Mouse (Mus musculus) urinary bladder, postnatal 10 days (tissue): ENCODE results near the gene Rnf6.
A peak's percentile ranks its signal among the peaks of the same experiment; 100 is the strongest.

Experiments
- DNase-seq: peaks from one replicate; pipeline ENCODE4 v3.0.0; 2022; ENCODE audit warnings: low spot score

Rnf6 gene

DNA sequence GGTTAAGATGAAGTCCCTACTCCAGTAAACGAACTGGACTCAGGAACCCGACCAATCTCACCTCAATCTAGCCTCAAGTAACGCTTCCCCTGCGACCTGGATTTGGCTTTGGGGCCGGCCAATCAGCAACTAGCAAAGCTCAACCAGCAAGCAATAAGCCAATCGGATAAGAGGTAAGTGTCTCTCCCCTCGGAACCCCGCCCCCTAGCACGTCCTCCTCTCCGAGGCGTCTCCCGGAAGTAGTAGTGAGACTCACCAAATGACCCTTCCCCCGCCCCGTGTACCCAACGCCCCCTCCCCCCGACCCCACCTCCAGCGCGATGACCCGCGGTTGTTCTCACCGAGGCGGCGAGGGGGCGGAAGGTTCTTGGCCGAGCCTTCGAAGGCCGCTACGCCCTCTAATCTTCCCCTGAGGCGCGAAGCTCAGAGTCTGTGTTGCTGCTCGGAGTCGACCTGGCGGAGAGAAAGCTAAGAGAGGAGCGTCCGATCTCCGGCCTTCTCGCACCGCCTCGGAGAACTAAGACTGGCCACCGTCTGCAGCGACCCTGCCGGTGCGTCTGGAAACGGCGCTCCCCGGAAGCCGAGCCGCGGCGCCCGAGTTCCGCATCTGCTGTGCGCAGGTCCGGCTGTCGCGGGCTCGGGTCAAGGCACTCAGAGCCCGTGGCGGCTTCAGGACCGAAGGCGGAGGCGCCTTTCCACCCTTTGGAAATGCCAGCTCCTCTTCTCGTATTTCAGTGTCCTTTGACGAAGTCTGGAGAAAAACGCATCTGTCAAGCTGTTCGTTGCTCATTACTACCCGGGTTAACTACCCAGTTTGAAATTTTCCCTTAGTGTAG is at the start of gene Rnf6:
Gene Rnf6, minus strand, starts transcription at position 677 of the 836 bp plus-strand sequence.
- DNase-seq: peak; percentile 78

DNA sequence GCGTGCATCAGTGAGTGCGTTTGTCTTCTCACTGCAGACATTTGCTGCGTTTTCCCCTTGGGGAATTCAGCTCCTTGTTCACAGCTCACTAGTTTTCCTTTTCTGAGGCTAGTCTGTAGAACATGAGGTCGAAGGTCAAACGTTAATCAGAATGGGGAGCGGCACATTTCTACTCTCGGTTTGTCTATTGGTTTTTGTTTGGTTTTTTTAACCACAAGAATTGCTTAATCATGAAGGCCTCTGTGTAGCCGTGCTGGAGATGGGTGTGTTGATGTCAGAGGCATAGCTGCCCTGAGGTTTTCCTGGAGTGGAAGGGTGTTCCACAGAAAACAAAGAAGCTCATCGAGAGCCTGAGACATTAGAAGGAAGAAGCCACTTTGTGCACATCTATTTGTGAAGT is 49.2 kb upstream of the Rnf6 start:
- no peak for DNase-seq

DNA sequence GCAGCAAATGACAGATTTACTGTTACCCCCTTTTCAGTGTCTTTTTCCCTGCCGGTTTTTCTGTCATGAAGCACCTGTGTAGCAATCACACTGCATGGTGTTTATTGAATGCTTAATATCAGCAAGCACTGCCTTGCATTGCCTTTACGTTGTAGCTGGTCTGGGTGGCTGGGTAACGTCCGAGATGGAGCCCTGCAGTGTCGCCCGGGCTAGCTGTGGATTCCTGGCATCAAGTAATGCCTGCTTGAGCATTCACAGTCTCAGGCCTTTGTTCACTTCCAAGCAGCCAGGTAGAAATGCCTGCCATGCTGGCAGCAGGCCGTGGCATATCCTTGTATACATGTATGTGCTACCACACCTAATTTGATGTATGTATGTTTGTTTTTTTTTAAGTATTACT is 46.4 kb upstream of the Rnf6 start:
- no peak for DNase-seq

- no peak for DNase-seq
Measured at GRCm38 (mm10) chr5:146265934-146266591, 44.7 kb upstream of the Rnf6 start.

DNA sequence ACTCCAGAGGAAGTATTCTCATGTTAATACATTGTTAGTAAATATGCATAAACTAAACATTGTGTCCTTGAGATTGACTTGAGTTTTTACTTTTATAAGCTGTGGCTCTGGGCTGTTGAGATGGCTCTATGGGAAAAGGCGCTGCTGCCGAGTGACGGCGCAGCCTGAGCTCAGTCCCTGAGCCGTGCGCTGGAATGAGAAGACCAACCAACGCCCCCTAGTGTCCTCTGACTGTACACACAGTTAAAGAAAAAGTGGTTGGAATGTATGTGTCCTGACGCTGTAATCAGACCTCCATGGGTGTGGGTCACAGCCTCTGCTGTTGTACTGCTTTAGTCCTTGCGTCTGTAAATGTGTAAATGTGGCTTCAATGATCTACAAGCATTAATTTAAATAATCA is 38.6 kb upstream of the Rnf6 start:
- DNase-seq: no peak

DNA sequence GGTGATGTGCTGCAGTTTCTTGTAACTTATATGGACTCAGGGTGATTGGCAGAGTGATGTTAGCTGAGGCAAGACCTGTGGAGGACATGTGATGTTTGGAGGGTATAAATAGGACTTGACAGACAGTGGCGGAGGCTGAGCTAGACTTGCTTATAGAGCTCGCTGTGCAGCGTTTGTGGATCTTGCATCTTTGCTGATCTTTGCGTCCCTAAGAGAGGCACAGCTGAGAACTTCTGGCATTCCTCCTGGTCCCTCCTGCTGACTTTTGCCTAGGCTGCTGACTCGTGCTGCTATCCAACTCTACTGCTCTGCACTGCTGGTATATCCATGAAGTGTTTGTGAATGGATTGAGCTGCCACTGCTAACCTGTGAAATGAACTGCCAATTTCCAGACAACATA is 32.3 kb upstream of the Rnf6 start:
- no peak for DNase-seq

DNA sequence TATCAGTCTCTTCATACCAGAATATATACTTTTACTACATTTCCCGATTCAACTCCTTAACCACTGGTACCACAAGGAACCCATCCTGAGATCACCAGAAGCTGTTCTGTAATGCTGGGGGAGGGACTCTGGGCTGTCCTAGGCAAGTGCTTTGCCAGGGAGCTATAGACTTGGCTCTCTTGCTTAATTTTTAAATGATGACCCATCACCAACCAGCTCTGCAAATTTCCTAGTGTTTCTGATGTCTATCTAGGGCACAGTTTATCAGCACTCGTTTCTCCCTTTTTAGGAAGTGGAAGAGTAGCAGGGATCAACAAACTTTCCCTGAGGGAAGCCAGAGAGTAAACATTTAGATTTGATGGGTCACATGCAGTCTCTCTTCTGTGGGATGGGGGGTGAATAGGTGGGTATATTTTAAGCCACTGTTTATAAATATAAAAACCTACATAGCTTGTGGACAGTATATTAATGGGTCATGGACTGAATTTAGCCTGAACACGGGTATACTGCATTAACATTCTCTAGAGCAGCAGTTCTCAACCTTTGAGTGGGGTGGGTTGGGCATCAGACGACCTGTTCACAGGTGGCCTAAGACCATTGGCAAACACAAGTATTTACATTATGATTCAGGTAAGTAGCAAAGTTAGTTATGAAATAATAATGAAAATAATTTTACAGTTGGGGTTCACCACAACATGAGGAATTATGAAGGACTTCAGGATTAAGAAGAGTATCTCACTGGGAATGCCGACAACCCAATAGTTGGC is 30.5 kb upstream of the Rnf6 start:
- no peak for DNase-seq

GRCm38 (mm10) chr5:146250369-146251075 is 29.2 kb upstream of the Rnf6 start:
- no peak for DNase-seq

GRCm38 (mm10) chr5:146248746-146249145 is 27.4 kb upstream of the Rnf6 start:
- DNase-seq: no peak

- DNase-seq: no peak
Measured at GRCm38 (mm10) chr5:146247709-146248108, 26.4 kb upstream of the Rnf6 start.

GRCm38 (mm10) chr5:146246386-146246785 is 25.0 kb upstream of the Rnf6 start:
- DNase-seq: no peak

DNA sequence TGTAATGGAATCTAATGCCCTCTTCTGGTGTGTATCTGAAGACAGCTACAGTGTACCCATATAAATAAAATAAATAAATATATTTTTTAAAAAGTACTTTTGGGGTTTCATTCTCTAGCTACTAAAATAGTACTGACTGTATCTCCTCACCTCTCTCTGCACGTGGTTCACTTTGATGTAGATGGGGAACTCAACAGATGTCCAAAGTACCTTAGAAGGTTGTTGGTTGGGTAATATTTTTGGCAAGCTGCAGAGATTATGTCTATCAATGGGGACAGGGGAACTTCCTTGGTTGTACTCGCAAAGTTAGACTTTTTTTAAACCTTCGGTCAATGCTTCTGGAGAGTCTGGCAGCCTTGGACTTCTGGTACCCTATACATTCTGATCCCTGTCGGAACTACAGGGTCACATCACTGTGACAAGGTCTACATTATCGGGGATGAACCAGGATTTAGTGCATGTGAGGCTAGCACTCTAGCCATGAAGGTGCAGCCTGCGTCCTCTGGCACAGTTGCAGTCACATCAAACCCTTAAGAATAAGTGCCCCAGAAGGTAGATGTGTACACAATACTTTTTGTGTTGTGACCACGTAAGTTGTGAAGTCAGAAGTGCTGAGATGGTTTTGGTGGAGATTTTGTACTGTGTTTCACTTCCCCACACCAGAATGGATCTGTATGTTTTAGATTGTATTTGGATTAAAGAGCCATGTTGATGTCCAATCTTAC is 24.5 kb upstream of the Rnf6 start:
- no peak for DNase-seq

- DNase-seq: no peak
Measured at GRCm38 (mm10) chr5:146245193-146245592, 23.8 kb upstream of the Rnf6 start.

DNA sequence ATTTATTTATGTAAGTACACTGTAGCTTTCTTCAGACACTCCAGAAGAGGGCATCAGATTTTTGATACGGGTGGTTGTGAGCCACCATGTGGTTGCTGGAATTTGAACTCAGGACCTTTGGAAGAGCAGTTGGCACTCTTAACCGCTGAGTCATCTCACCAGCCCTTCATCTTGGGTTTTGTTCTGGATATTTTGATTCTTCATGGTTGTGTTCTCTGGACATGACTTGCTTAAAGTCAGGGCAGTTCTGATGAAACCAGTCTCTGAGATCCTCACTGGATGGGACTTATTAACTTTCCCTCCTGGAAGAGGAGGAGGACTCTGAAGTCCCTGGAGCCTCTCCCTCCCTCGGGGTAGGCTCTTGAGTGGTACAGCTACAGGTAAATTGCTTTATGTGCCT is 19.8 kb upstream of the Rnf6 start:
- no peak for DNase-seq

GRCm38 (mm10) chr5:146240771-146241170 is 19.4 kb upstream of the Rnf6 start:
- no peak for DNase-seq

DNA sequence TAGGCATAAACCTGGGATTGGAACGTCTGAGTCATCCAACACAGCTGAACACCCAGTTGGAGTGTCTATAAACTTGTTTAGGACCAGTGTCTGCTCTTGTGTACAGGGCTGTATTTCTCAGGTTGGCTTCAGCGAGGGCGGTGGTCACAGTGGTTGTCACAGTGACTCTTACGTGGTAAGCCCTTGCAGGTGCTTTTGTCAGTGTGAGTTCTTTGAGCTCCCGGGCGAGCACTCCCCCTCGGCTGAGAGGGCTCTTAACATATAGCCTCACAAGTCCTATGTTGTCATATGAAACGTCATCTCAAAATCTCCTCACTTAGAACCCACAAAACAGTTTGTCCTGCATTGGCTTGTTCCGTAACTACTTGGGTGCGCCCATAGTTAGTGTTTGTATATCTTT is 16.9 kb upstream of the Rnf6 start:
- no peak for DNase-seq

- DNase-seq: no peak
Measured at GRCm38 (mm10) chr5:146234336-146234735, 13.0 kb upstream of the Rnf6 start.

- DNase-seq: no peak
Measured at GRCm38 (mm10) chr5:146232816-146233215, 11.5 kb upstream of the Rnf6 start.

DNA sequence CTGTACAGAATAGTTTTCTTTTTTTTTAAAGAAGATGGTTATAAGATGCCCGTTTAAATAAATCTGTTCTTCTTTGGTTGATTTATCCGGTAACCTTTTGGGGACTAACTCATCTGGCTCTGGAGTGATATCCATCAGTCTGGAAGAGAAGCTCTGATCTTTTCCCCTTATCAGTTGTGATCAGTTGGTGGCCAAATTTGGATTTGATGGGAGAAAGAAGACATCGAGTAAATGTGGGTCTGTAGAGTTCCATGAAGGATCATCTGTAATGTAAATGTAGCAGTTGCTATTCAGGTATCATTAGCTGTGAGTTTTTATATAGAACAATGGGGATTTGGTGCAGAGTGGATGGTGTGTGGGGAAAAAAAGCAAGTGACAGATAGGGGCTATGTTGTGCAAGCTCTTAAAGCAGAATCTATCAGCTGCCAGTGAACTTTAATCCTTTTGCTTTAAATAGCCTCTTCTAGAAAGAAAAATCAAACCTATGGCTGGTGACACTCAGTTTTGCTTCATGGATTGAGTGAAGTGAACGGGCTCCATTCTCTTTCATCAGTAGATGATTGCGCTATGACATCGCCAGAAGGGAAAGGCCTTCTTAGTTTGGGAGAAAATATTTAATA is 10.8 kb upstream of the Rnf6 start:
- no peak for DNase-seq

- no peak for DNase-seq
Measured at GRCm38 (mm10) chr5:146231655-146231996, 10.3 kb upstream of the Rnf6 start.
